Mouse (Mus musculus) gastrocnemius, adult 2 months (tissue): ENCODE data around the gene Klc4. TPM values are rescaled to one million over a fixed set of nuclear protein-coding genes. Genes with fewer than 3 reads are reported as not detected.

Experiments used
- DNase-seq: peaks from one replicate; pipeline ENCODE4 v3.0.0; 2022
- H3K27ac ChIP-seq: fragments of 200-600 bp; 2 replicates; pipeline ENCODE4 v1.8.1; 2022; ENCODE audit warnings: mild to moderate bottlenecking
- H3K4me3 ChIP-seq: fragments of 200-600 bp; 2 replicates; pipeline ENCODE4 v1.8.1; 2022; ENCODE audit warnings: mild to moderate bottlenecking, moderate library complexity
- CTCF ChIP-seq: fragments of 200-600 bp; IDR thresholded peaks from 2 replicates; pipeline ENCODE4 v1.8.1; 2022; ENCODE audit warnings: antibody characterized with exemption, mild to moderate bottlenecking, moderate library complexity
- intact Hi-C: fragments of 180-260 bp; cut with DNase I; formaldehyde crosslinking; loops from one replicate; pipeline ENCODE4 v1.15.1; 2025
- total RNA-seq, 2 experiments: library from RNA; stranded (reverse); gene quantifications; 2 replicates each; pipeline ENCODE4 v1.2.3; 2021

The Klc4 gene
- total RNA-seq, 2 experiments from 2014 or later, result 10.9 to 13.1 TPM

GRCm38 (mm10) chr17:46591406-46591805, 54.4 kb downstream of the Klc4 start:
- Histone ChIP-seq H3K4me3 (no peak overlapping the region), H3K27ac (no peak overlapping the region)
- intact Hi-C loops, result no loop called here
- no peak for DNase-seq
- no peak for TF ChIP-seq CTCF

GRCm38 (mm10) chr17:46590439-46590838, 55.4 kb downstream of the Klc4 start:
- intact Hi-C loops, result no loop called here
- H3K27ac ChIP-seq, result no peak overlapping the region
- H3K4me3 ChIP-seq, result no peak overlapping the region
- DNase-seq, result no peak
- no peak for TF ChIP-seq CTCF

GRCm38 (mm10) chr17:46589635-46590314, 56.0 kb downstream of the Klc4 start:
- intact Hi-C loops, result no loop called here

GRCm38 (mm10) chr17:46588913-46589312, 56.9 kb downstream of the Klc4 start:
- DNase-seq, result no peak
- H3K27ac ChIP-seq, result no peak overlapping the region
- intact Hi-C loops, result no loop called here
- no peak for TF ChIP-seq CTCF
- H3K4me3 ChIP-seq, result no peak overlapping the region

More at GRCm38 (mm10) chr17:46589635-46590314, 56.0 kb downstream of the Klc4 start:
- TF ChIP-seq CTCF, result peak; percentile 36
- no peak overlapping the region for H3K4me3 ChIP-seq
- no peak overlapping the region for H3K27ac ChIP-seq
- DNase-seq, result no peak

- H3K4me3 ChIP-seq, result no peak overlapping the region
Observed at GRCm38 (mm10) chr17:46588173-46588572, 57.6 kb downstream of the Klc4 start.

GRCm38 (mm10) chr17:46586327-46586726, 59.5 kb downstream of the Klc4 start:
- no peak for DNase-seq
- TF ChIP-seq CTCF, result no peak
- Histone ChIP-seq H3K4me3 (no peak overlapping the region), H3K27ac (no peak overlapping the region)
- intact Hi-C loops, result no loop called here

More at GRCm38 (mm10) chr17:46588173-46588572, 57.6 kb downstream of the Klc4 start:
- no peak overlapping the region for H3K27ac ChIP-seq
- intact Hi-C loops, result no loop called here
- TF ChIP-seq CTCF, result no peak
- no peak for DNase-seq

Other genes starting within 250 kb of the Klc4 start
- gene Crip3, start 217.1 kb downstream of the Klc4 start, total RNA-seq, result under 1 TPM; 0.33 to 0.66 TPM
- not detected for gene Slc22a7, start 207.6 kb downstream of the Klc4 start, total RNA-seq
- gene Ttbk1, start 158.3 kb downstream of the Klc4 start, total RNA-seq, result under 1 TPM; 0.08 to 0.22 TPM
- 1 to 10 TPM; 5.2 to 5.7 TPM for gene Dnph1, start 149.3 kb downstream of the Klc4 start, total RNA-seq
- 10 to 100 TPM; 13.8 to 15.5 TPM for gene Cul9, start 99.6 kb downstream of the Klc4 start, total RNA-seq
- gene Srf, start 89.8 kb downstream of the Klc4 start, total RNA-seq, result 10 to 100 TPM; 82.4 to 89.3 TPM
- gene Ptk7, start 16.5 kb downstream of the Klc4 start, total RNA-seq, result under 1 TPM; 0.28 to 0.78 TPM
- 100 to 1,000 TPM in 1 of 2 experiments, 10 to 100 TPM in 1; 82.7 to 120 TPM for gene Mrpl2, start 207 bp upstream of the Klc4 start, total RNA-seq
- gene Cul7, start 4.3 kb upstream of the Klc4 start, total RNA-seq, result 1 to 10 TPM; 2.9 to 5.6 TPM
- gene Rrp36, start 28.3 kb upstream of the Klc4 start, total RNA-seq, result 10 to 100 TPM in 1 of 2 experiments, 1 to 10 TPM in 1; 7.9 to 12.6 TPM
- gene Mea1, start 32.8 kb upstream of the Klc4 start, total RNA-seq, result 10 to 100 TPM; 34.6 to 49.1 TPM
- gene Klhdc3, start 34.9 kb upstream of the Klc4 start, total RNA-seq, result 100 to 1,000 TPM in 1 of 2 experiments, 10 to 100 TPM in 1; 83.0 to 108 TPM
- 10 to 100 TPM; 30.0 to 33.1 TPM for gene Ppp2r5d, start 59.1 kb upstream of the Klc4 start, total RNA-seq
- 10 to 100 TPM; 13.4 to 21.8 TPM for gene Pex6, start 65.4 kb upstream of the Klc4 start, total RNA-seq
- gene Gnmt, start 83.1 kb upstream of the Klc4 start, total RNA-seq, result 1 to 10 TPM; 1.7 to 4.8 TPM
- 1 to 10 TPM; 8.3 to 9.3 TPM for gene Cnpy3, start 106.2 kb upstream of the Klc4 start, total RNA-seq
- gene Ptcra, start 117.7 kb upstream of the Klc4 start, total RNA-seq, result not detected
- gene 2310039H08Rik, start 126.6 kb upstream of the Klc4 start, total RNA-seq, result 10 to 100 TPM; 31.3 to 33.2 TPM
- gene Rpl7l1, start 136.7 kb upstream of the Klc4 start, total RNA-seq, result 10 to 100 TPM; 34.9 to 55.9 TPM
- 10 to 100 TPM; 11.9 to 13.4 TPM for gene Bicral, start 212.5 kb upstream of the Klc4 start, total RNA-seq
- gene Tbcc, start 244.7 kb upstream of the Klc4 start, total RNA-seq, result 1 to 10 TPM; 6.0 to 8.2 TPM